Mouse (Mus musculus): Measurements from ENCODE around the gene Gcc2.

GRCm38 (mm10) chr10:58220726-58221125, 34.6 kb upstream of the Gcc2 start:
- TF ChIP-seq CTCF (IDR thresholded peaks at IDR 0.05; ENCODE audit: extremely low read depth, insufficient read depth, insufficient read length, insufficient replicate concordance), result no peak
- TF ChIP-seq POLR2A (IDR thresholded peaks at IDR 0.05; ENCODE audit: low read depth, low read length), result no peak
